Mouse (Mus musculus) stomach, embryonic 16.5 days (tissue): Measurements from ENCODE around the gene Cd59a. TPM values are rescaled to one million over a fixed set of nuclear protein-coding genes. Genes with fewer than 3 reads are reported as not detected.
"Not testable (repeated sequence)": the region's sequence is repeated elsewhere in the genome, so short reads cannot be mapped to it uniquely, and the experiment has no call there.

ENCODE experiments used
- ATAC-seq: fragments of 200-750 bp; cut with Nextera tagmentation; 2 replicates; pipeline ENCODE4 v1.8.0; 2017; ENCODE audit warnings: moderate number of reproducible peaks, moderate TSS enrichment; ENCODE audit not compliant: insufficient read depth, low FRiP score
- H3K27ac ChIP-seq: fragments of 300-500 bp; sonication (generic); 2 replicates; pipeline ENCODE4 v1.5.1; 2014; ENCODE audit warnings: low read length
- H3K27me3 ChIP-seq: fragments of 300-500 bp; sonication (generic); 2 replicates; pipeline ENCODE4 v1.6.1; 2014; ENCODE audit warnings: low read length, control low read depth, mixed read lengths; ENCODE audit not compliant: control insufficient read depth, insufficient read depth
- H3K36me3 ChIP-seq: fragments of 300-500 bp; sonication (generic); 2 replicates; pipeline ENCODE4 v1.6.1; 2014; ENCODE audit warnings: low read length; ENCODE audit not compliant: control insufficient read depth, insufficient read depth
- H3K4me1 ChIP-seq: fragments of 300-500 bp; sonication (generic); 2 replicates; pipeline ENCODE4 v1.6.1; 2014; ENCODE audit warnings: low read length, control low read depth, mixed read lengths; ENCODE audit not compliant: control insufficient read depth, insufficient read depth
- H3K4me2 ChIP-seq: fragments of 300-500 bp; sonication (generic); 2 replicates; pipeline ENCODE4 v1.6.1; 2014; ENCODE audit warnings: low read depth, low read length, mixed read lengths
- H3K4me3 ChIP-seq: fragments of 300-500 bp; sonication (generic); replicated peaks from 2 replicates; pipeline ENCODE4 v1.5.1; 2014; ENCODE audit warnings: mild to moderate bottlenecking, low read length
- H3K9ac ChIP-seq: fragments of 300-500 bp; sonication (generic); 2 replicates; pipeline ENCODE4 v1.6.1; 2014; ENCODE audit warnings: low read length
- H3K9me3 ChIP-seq: fragments of 300-500 bp; sonication (generic); replicated peaks from 2 replicates; pipeline ENCODE4 v1.6.1; 2016; ENCODE audit warnings: low read length, control low read depth; ENCODE audit not compliant: control insufficient read depth
- WGBS: fragments of 180-500 bp; shearing (Covaris S2); extraction: QIAGEN DNeasy Blood & Tissue Kit; methylation state at CpG from one replicate; pipeline ENCODE4 v1.1.7; 2014; 5-methylcytosine and 5-hydroxymethylcytosine counted together
- polyA plus RNA-seq: library from polyadenylated mRNA; unstranded; fragments of >200 nt; fragmentation: Nextera tagmentation; extraction: Ambion mirVana; gene quantifications from 2 replicates; pipeline ENCODE4 v1.2.1, GENCODE M21; 2015

The Cd59a gene
- 32.6 and 35.6 TPM in 2 replicates for polyA plus RNA-seq

GRCm38 (mm10) chr2:104095741-104096213 is at the start of gene Cd59a:
Cd59a (plus strand) TSS chr2:104095801.
- peak within 1 kb of the TSS; percentile 76 for H3K27ac ChIP-seq
- H3K4me3 ChIP-seq: peak within 1 kb of the TSS; percentile 58
- H3K27me3 ChIP-seq: no peaks in the 10 kb centered on the region
- WGBS: 2% methylated on average over 15 of the region's 15 CpGs
- H3K9ac ChIP-seq: peak within 1 kb of the TSS; percentile 71
- H3K36me3 ChIP-seq: no peaks in the 10 kb centered on the region
- H3K4me1 ChIP-seq: peaks cover 11% of the 10 kb centered on the region; the same call in 1 of the 2 replicates
- no peaks in the 10 kb centered on the region for H3K9me3 ChIP-seq
- peak within 1 kb of the TSS; percentile 63 for H3K4me2 ChIP-seq
- ATAC-seq: peak; percentile 92

GRCm38 (mm10) chr2:104058381-104058780 is 37.2 kb upstream of the Cd59a start:
- ATAC-seq: no peak
- H3K4me3 ChIP-seq: no peak overlapping the region

GRCm38 (mm10) chr2:104058954-104059353 is 36.6 kb upstream of the Cd59a start:
- no peak for ATAC-seq
- no peaks in the 10 kb centered on the region for H3K27me3 ChIP-seq
- WGBS: 94% methylated on average over 4 of the region's 4 CpGs
- no peak overlapping the region for H3K9ac ChIP-seq
- H3K4me2 ChIP-seq: no peak overlapping the region
- H3K27ac ChIP-seq: no peak overlapping the region
- no peak overlapping the region for H3K4me3 ChIP-seq
- H3K36me3 ChIP-seq: peaks cover 6% of the 10 kb centered on the region; the same call in 1 of the 2 replicates
- H3K9me3 ChIP-seq: no peaks in the 10 kb centered on the region
- no peaks in the 10 kb centered on the region for H3K4me1 ChIP-seq

More at GRCm38 (mm10) chr2:104058381-104058780, 37.2 kb upstream of the Cd59a start:
- Histone ChIP-seq H3K27ac (no peak overlapping the region), H3K4me2 (no peak overlapping the region), H3K4me1 (no peaks in the 10 kb centered on the region), H3K27me3 (no peaks in the 10 kb centered on the region), H3K9me3 (no peaks in the 10 kb centered on the region), H3K9ac (no peak overlapping the region), H3K36me3 (peaks cover 9% of the 10 kb centered on the region; the same call in 1 of the 2 replicates)
- 72% methylated on average over 1 of the region's 1 CpGs for WGBS

- Histone ChIP-seq H3K9me3 (no peaks in the 10 kb centered on the region), H3K9ac (no peak overlapping the region), H3K4me3 (no peak overlapping the region), H3K4me2 (no peak overlapping the region), H3K27me3 (no peaks in the 10 kb centered on the region), H3K4me1 (no peaks in the 10 kb centered on the region), H3K36me3 (peaks cover 6% of the 10 kb centered on the region; the same call in 1 of the 2 replicates), H3K27ac (no peak overlapping the region)
- 63% methylated on average over 10 of the region's 10 CpGs for WGBS
- no peak for ATAC-seq
Observed at GRCm38 (mm10) chr2:104059786-104060185, 35.8 kb upstream of the Cd59a start.

GRCm38 (mm10) chr2:104060996-104061395 is 34.6 kb upstream of the Cd59a start:
- no peak for ATAC-seq
- 92% methylated on average over 6 of the region's 6 CpGs for WGBS
- Histone ChIP-seq H3K4me2 (no peak overlapping the region), H3K4me3 (no peak overlapping the region), H3K36me3 (peaks cover 6% of the 10 kb centered on the region; the same call in 1 of the 2 replicates), H3K4me1 (no peaks in the 10 kb centered on the region), H3K27ac (no peak overlapping the region), H3K9ac (no peak overlapping the region), H3K9me3 (no peaks in the 10 kb centered on the region), H3K27me3 (no peaks in the 10 kb centered on the region)

- Histone ChIP-seq H3K4me3 (no peak overlapping the region), H3K9me3 (no peaks in the 10 kb centered on the region), H3K4me1 (no peaks in the 10 kb centered on the region), H3K36me3 (peaks cover 6% of the 10 kb centered on the region; the same call in 1 of the 2 replicates), H3K4me2 (no peak overlapping the region), H3K27me3 (no peaks in the 10 kb centered on the region), H3K27ac (no peak overlapping the region), H3K9ac (no peak overlapping the region)
- ATAC-seq: no peak
Observed at GRCm38 (mm10) chr2:104062665-104063064, 32.9 kb upstream of the Cd59a start.

GRCm38 (mm10) chr2:104064152-104064551 is 31.4 kb upstream of the Cd59a start:
- H3K4me2 ChIP-seq: no peak overlapping the region
- no peak for ATAC-seq
- H3K27ac ChIP-seq: no peak overlapping the region
- H3K9me3 ChIP-seq: no peaks in the 10 kb centered on the region
- H3K36me3 ChIP-seq: peaks cover 6% of the 10 kb centered on the region; the same call in 1 of the 2 replicates
- no peak overlapping the region for H3K9ac ChIP-seq
- no peaks in the 10 kb centered on the region for H3K4me1 ChIP-seq
- no peaks in the 10 kb centered on the region for H3K27me3 ChIP-seq
- WGBS: 73% methylated on average over 2 of the region's 2 CpGs
- H3K4me3 ChIP-seq: no peak overlapping the region

GRCm38 (mm10) chr2:104065526-104065925 is 30.1 kb upstream of the Cd59a start, which contains the start of gene Gm10912:
Gm10912 (plus strand) TSS chr2:104065826.
- H3K9me3 ChIP-seq, H3K27ac ChIP-seq, H3K27me3 ChIP-seq, H3K36me3 ChIP-seq, H3K4me3 ChIP-seq, H3K4me2 ChIP-seq, H3K4me1 ChIP-seq, ATAC-seq, H3K9ac ChIP-seq: not testable (repeated sequence)
- WGBS: 92% methylated on average over 6 of the region's 6 CpGs

- H3K27me3 ChIP-seq, H3K4me3 ChIP-seq, H3K9me3 ChIP-seq, H3K27ac ChIP-seq, H3K36me3 ChIP-seq, H3K9ac ChIP-seq, H3K4me1 ChIP-seq, ATAC-seq, H3K4me2 ChIP-seq: not testable (repeated sequence)
- 78% methylated on average over 7 of the region's 7 CpGs for WGBS
Observed at GRCm38 (mm10) chr2:104068450-104068849, 27.2 kb upstream of the Cd59a start, which contains the start of gene Gm10799. Gm10799 (minus strand) TSS chr2:104068550.
